In genomic region chr11:68274331-68274811, GRCm38 (mm10) we compare ENCODE assay signal across 13 mouse cellular contexts.
DNase-seq lines count a peak whose midpoint lies in the region; ATAC-seq and TF ChIP-seq lines count a peak whose summit lies in the region.
"Had no signal": no experiment of that assay in that cellular context is flagged by ENCODE, and none has a peak within 500 bp of the region (broad histone marks: within the 10 kb centered on the region; RNA-seq: fewer than 3 reads in every experiment).

No protein-coding gene starts in this region.

- WGBS in embryonic facial prominence, embryonic 10.5 days = 55% methylated on average over 10 of the region's 10 CpGs
- WGBS in hindbrain, embryonic 13.5 days = 14% methylated on average over 10 of the region's 10 CpGs
- WGBS in midbrain, postnatal 0 days = 25% methylated on average over 10 of the region's 10 CpGs

- H3K9me3 ChIP-seq in E14TG2a.4 (ENCODE audit: low read length) = no peaks in the 10 kb centered on the region
- H3K9me3 ChIP-seq in embryonic facial prominence, embryonic 10.5 days = no peaks in the 10 kb centered on the region
- no peaks in the 10 kb centered on the region for H3K9me3 ChIP-seq in hindbrain, embryonic 13.5 days
- H3K9me3 ChIP-seq in midbrain, postnatal 0 days (ENCODE audit: low read length) = no peaks in the 10 kb centered on the region
- H3K9me3 ChIP-seq: heart, embryonic 10.5 days had no signal

- 0 out of 2 replicates have a peak overlapping the region, but pooled peaks have one; percentile 13 for H3K9ac ChIP-seq in hindbrain, embryonic 13.5 days
- no peak overlapping the region for H3K9ac ChIP-seq in midbrain, postnatal 0 days (replicated peaks; ENCODE audit: low read length, poor library complexity, severe bottlenecking)

- peak; percentile 32 for DNase-seq in embryonic facial prominence, embryonic 10.5 days (ENCODE audit: low spot score)
- DNase-seq in midbrain, postnatal 0 days (ENCODE audit: low spot score) = peak; percentile 77
- DNase-seq in urinary bladder, adult 18-20 months (ENCODE audit: low spot score in 2 of 2) = no peak
- no peak for DNase-seq in heart, postnatal 14 days
- no peak for DNase-seq in kidney, adult 8-10 months
- DNase-seq in ovary, postnatal 36 days (ENCODE audit: low spot score) = no peak
- DNase-seq: cerebellum, postnatal 36 days; lung, postnatal 10 days; thymus, postnatal 4 days had no signal

- peak; percentile 89 for ATAC-seq in hindbrain, embryonic 13.5 days (ENCODE audit: low FRiP score)
- ATAC-seq in midbrain, postnatal 0 days (ENCODE audit: low FRiP score) = peak; percentile 78; the same call in 1 of the 2 replicates
- ATAC-seq: intestine, embryonic 16.5 days had no signal

- no peak for TF ChIP-seq CTCF in E14TG2a.4 (conservative IDR thresholded peaks at IDR 0.05; ENCODE audit: low read length)
- no peak for TF ChIP-seq CTCF in midbrain, postnatal 0 days (IDR thresholded peaks at IDR 0.05)

- intact Hi-C loops in heart, postnatal 14 days (cut with DNase I) = no loop called here

- 0 out of 2 replicates have a peak overlapping the region, but pooled peaks have one; percentile 7 for H3K4me3 ChIP-seq in E14TG2a.4 (replicated peaks; ENCODE audit: low read length)
- no peak overlapping the region for H3K4me3 ChIP-seq in embryonic facial prominence, embryonic 10.5 days
- H3K4me3 ChIP-seq in hindbrain, embryonic 13.5 days = no peak overlapping the region
- H3K4me3 ChIP-seq in midbrain, postnatal 0 days (ENCODE audit: low read depth, low read length) = no peak overlapping the region
- H3K4me3 ChIP-seq: heart, embryonic 10.5 days had no signal

- H3K27me3 ChIP-seq in E14TG2a.4 (ENCODE audit: insufficient read depth, low read length) = peaks cover 19% of the 10 kb centered on the region
- peaks cover 75% of the 10 kb centered on the region for H3K27me3 ChIP-seq in embryonic facial prominence, embryonic 10.5 days (replicated peaks; ENCODE audit: low read depth, poor library complexity, severe bottlenecking)
- peaks cover 55% of the 10 kb centered on the region for H3K27me3 ChIP-seq in hindbrain, embryonic 13.5 days
- H3K27me3 ChIP-seq in midbrain, postnatal 0 days (ENCODE audit: insufficient read depth, low read length) = peaks cover 19% of the 10 kb centered on the region

- peaks cover 88% of the 10 kb centered on the region for H3K4me1 ChIP-seq in E14TG2a.4 (replicated peaks; ENCODE audit: low read depth, low read length)
- peaks cover 71% of the 10 kb centered on the region for H3K4me1 ChIP-seq in embryonic facial prominence, embryonic 10.5 days
- H3K4me1 ChIP-seq in hindbrain, embryonic 13.5 days (replicated peaks) = peaks cover 71% of the 10 kb centered on the region
- H3K4me1 ChIP-seq in midbrain, postnatal 0 days (ENCODE audit: insufficient read depth, low read length) = peaks cover 7% of the 10 kb centered on the region; the same call in 1 of the 2 replicates

- H3K4me2 ChIP-seq in hindbrain, embryonic 13.5 days = 0 out of 2 replicates have a peak overlapping the region, but pooled peaks have one; percentile 17
- no peak overlapping the region for H3K4me2 ChIP-seq in midbrain, postnatal 0 days (ENCODE audit: low read depth, low read length, poor library complexity, severe bottlenecking)

- peaks cover 71% of the 10 kb centered on the region for H3K36me3 ChIP-seq in E14TG2a.4 (ENCODE audit: insufficient read depth, low read length)
- peaks cover 8% of the 10 kb centered on the region; the same call in 1 of the 2 replicates for H3K36me3 ChIP-seq in embryonic facial prominence, embryonic 10.5 days (replicated peaks)
- H3K36me3 ChIP-seq in hindbrain, embryonic 13.5 days = no peaks in the 10 kb centered on the region
- H3K36me3 ChIP-seq in midbrain, postnatal 0 days (ENCODE audit: insufficient read depth, low read length) = no peaks in the 10 kb centered on the region

- peak overlapping the region; percentile 62 for H3K27ac ChIP-seq in embryonic facial prominence, embryonic 10.5 days (replicated peaks)
- peak overlapping the region; percentile 67 for H3K27ac ChIP-seq in hindbrain, embryonic 13.5 days
- H3K27ac ChIP-seq in midbrain, postnatal 0 days (ENCODE audit: low read depth, low read length) = no peak overlapping the region
- H3K27ac ChIP-seq: heart, embryonic 10.5 days had no signal

Comparison
In these comparisons a context has a peak if more than half of its experiments do, and no peak if none do; other contexts are left out.
1. DNase-seq: peak in embryonic facial prominence, embryonic 10.5 days (single experiment) and midbrain, postnatal 0 days (single experiment); none in urinary bladder, adult 18-20 months (0 of 2), heart, postnatal 14 days (0 of 2), kidney, adult 8-10 months (0 of 2) and ovary, postnatal 36 days (single experiment).